Mouse (Mus musculus): ENCODE results near the gene Hipk2. TPM values are rescaled to one million over a fixed set of nuclear protein-coding genes. Genes with fewer than 3 reads are reported as not detected.

Gene Hipk2
- polyA plus RNA-seq, 1 experiment from 2014 or later, result 12.0 TPM

DNA sequence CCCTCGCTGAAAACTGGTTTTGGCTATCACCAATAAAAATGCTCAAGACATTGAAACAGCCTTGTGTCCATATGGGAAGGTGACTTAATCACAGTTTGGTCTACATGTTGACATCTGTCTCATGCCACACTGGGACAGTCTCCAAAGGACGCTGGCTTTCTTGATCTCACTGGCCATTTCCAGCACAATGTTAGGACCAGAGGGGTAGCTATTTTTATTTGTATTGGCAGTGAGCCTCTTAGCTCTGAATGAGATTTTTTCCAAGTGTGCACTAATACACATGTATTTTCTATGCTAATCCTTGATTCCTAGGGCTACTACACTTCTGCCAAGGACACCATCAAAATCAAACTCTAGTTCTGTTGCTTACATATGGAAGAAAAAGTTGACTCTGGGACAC is 120.8 kb downstream of the Hipk2 start:
- no peak for ATAC-seq
- no peak for TF ChIP-seq CTCF (IDR thresholded peaks at IDR 0.05; ENCODE audit: low read depth)
- Histone ChIP-seq H3K4me2 (replicated peaks; ENCODE audit: low read depth) (no peak overlapping the region), H3K9me3 (ENCODE audit: control insufficient read depth) (no peaks in the 10 kb centered on the region), H3K9ac (ENCODE audit: low read depth, low read length) (no peak overlapping the region), H3K27ac (ENCODE audit: low read depth, low read length) (no peak overlapping the region), H3K27me3 (replicated peaks; ENCODE audit: control insufficient read depth, insufficient read depth, low read length) (no peaks in the 10 kb centered on the region), H3K4me3 (ENCODE audit: low read depth, low read length) (no peak overlapping the region), H3K4me1 (replicated peaks; ENCODE audit: control insufficient read depth, insufficient read depth, low read length) (peaks cover 10% of the 10 kb centered on the region; the same call in 1 of the 2 replicates), H3K36me3 (ENCODE audit: control insufficient read depth, insufficient read depth) (no peaks in the 10 kb centered on the region)
- 93% methylated on average over 2 of the region's 2 CpGs for WGBS

GRCm38 (mm10) chr6:38753729-38754128 is 122.2 kb downstream of the Hipk2 start:
- Histone ChIP-seq H3K9ac (ENCODE audit: low read depth, low read length) (no peak overlapping the region), H3K27me3 (replicated peaks; ENCODE audit: control insufficient read depth, insufficient read depth, low read length) (no peaks in the 10 kb centered on the region), H3K9me3 (ENCODE audit: control insufficient read depth) (no peaks in the 10 kb centered on the region), H3K36me3 (ENCODE audit: control insufficient read depth, insufficient read depth) (no peaks in the 10 kb centered on the region), H3K4me1 (replicated peaks; ENCODE audit: control insufficient read depth, insufficient read depth, low read length) (peaks cover 10% of the 10 kb centered on the region; the same call in 1 of the 2 replicates), H3K4me2 (replicated peaks; ENCODE audit: low read depth) (no peak overlapping the region), H3K4me3 (ENCODE audit: low read depth, low read length) (no peak overlapping the region), H3K27ac (ENCODE audit: low read depth, low read length) (no peak overlapping the region)
- 49% methylated on average over 2 of the region's 2 CpGs for WGBS
- peak; percentile 60; the same call in 1 of the 2 replicates for ATAC-seq
- no peak for TF ChIP-seq CTCF (IDR thresholded peaks at IDR 0.05; ENCODE audit: low read depth)

DNA sequence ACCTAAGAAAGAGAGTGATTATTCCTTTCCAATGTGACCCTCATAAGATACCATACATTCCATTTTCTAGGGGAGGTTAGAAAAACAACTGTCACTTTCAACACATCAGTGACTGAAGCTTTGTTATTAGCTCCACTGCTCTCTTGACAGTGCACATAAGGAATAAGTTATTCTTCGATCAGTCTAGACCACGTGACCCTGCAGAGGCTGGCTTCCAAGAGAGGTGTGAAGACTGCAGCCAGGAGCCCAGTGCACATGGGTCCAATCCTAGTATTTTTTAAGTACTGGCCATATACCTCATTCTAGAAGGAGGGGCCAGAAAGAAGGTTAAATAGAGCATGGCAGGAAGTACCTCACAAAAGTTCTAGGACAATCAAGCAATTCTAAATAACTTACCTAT is 122.9 kb downstream of the Hipk2 start:
- H3K36me3 ChIP-seq (ENCODE audit: control insufficient read depth, insufficient read depth), result no peaks in the 10 kb centered on the region
- peaks cover 10% of the 10 kb centered on the region; the same call in 1 of the 2 replicates for H3K4me1 ChIP-seq (replicated peaks; ENCODE audit: control insufficient read depth, insufficient read depth, low read length)
- ATAC-seq, result no peak
- no peak overlapping the region for H3K4me3 ChIP-seq (ENCODE audit: low read depth, low read length)
- 86% methylated on average over 2 of the region's 2 CpGs for WGBS
- no peak overlapping the region for H3K4me2 ChIP-seq (replicated peaks; ENCODE audit: low read depth)
- H3K27ac ChIP-seq (ENCODE audit: low read depth, low read length), result no peak overlapping the region
- no peaks in the 10 kb centered on the region for H3K9me3 ChIP-seq (ENCODE audit: control insufficient read depth)
- no peak for TF ChIP-seq CTCF (IDR thresholded peaks at IDR 0.05; ENCODE audit: low read depth)
- no peaks in the 10 kb centered on the region for H3K27me3 ChIP-seq (replicated peaks; ENCODE audit: control insufficient read depth, insufficient read depth, low read length)
- no peak overlapping the region for H3K9ac ChIP-seq (ENCODE audit: low read depth, low read length)

DNA sequence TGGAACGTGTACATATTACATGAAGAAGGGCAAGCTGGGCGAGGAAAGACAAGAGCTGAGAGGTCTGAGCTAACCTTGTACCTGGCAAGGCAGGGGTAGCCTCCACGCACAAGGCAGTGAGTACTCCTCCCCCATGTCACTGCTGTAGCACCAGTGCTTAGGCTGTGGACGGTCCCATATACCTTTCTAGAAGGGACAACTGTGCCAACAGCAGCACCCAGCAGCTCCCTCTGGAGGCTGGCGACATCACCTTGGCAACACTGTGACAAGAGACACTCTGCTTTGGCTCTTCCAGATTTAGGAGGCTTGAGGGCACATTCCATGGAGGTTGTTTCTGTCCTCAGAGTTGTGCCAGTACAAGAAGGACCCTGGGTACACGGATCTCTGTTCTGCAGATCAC is 123.5 kb downstream of the Hipk2 start:
- H3K9ac ChIP-seq (ENCODE audit: low read depth, low read length), result no peak overlapping the region
- H3K27ac ChIP-seq (ENCODE audit: low read depth, low read length), result no peak overlapping the region
- H3K4me1 ChIP-seq (replicated peaks; ENCODE audit: control insufficient read depth, insufficient read depth, low read length), result peaks cover 10% of the 10 kb centered on the region; the same call in 1 of the 2 replicates
- peak; percentile 40 for TF ChIP-seq CTCF (IDR thresholded peaks at IDR 0.05; ENCODE audit: low read depth)
- WGBS, result 85% methylated on average over 6 of the region's 6 CpGs
- H3K4me2 ChIP-seq (replicated peaks; ENCODE audit: low read depth), result no peak overlapping the region
- no peak for ATAC-seq
- H3K27me3 ChIP-seq (replicated peaks; ENCODE audit: control insufficient read depth, insufficient read depth, low read length), result no peaks in the 10 kb centered on the region
- H3K36me3 ChIP-seq (ENCODE audit: control insufficient read depth, insufficient read depth), result no peaks in the 10 kb centered on the region
- H3K4me3 ChIP-seq (ENCODE audit: low read depth, low read length), result no peak overlapping the region
- no peaks in the 10 kb centered on the region for H3K9me3 ChIP-seq (ENCODE audit: control insufficient read depth)

GRCm38 (mm10) chr6:38748037-38748436 is 127.9 kb downstream of the Hipk2 start:
- 90% methylated on average over 4 of the region's 4 CpGs for WGBS
- no peak for TF ChIP-seq CTCF (IDR thresholded peaks at IDR 0.05; ENCODE audit: low read depth)
- Histone ChIP-seq H3K27me3 (replicated peaks; ENCODE audit: control insufficient read depth, insufficient read depth, low read length) (no peaks in the 10 kb centered on the region), H3K4me3 (ENCODE audit: low read depth, low read length) (no peak overlapping the region), H3K4me1 (replicated peaks; ENCODE audit: control insufficient read depth, insufficient read depth, low read length) (no peaks in the 10 kb centered on the region), H3K36me3 (ENCODE audit: control insufficient read depth, insufficient read depth) (peaks cover 28% of the 10 kb centered on the region), H3K4me2 (replicated peaks; ENCODE audit: low read depth) (no peak overlapping the region), H3K9me3 (ENCODE audit: control insufficient read depth) (no peaks in the 10 kb centered on the region), H3K27ac (ENCODE audit: low read depth, low read length) (no peak overlapping the region), H3K9ac (ENCODE audit: low read depth, low read length) (no peak overlapping the region)
- no peak for ATAC-seq

- Histone ChIP-seq H3K4me2 (replicated peaks; ENCODE audit: low read depth) (no peak overlapping the region), H3K9ac (ENCODE audit: low read depth, low read length) (no peak overlapping the region), H3K36me3 (ENCODE audit: control insufficient read depth, insufficient read depth) (peaks cover 52% of the 10 kb centered on the region), H3K4me3 (ENCODE audit: low read depth, low read length) (no peak overlapping the region), H3K27ac (ENCODE audit: low read depth, low read length) (no peak overlapping the region), H3K4me1 (replicated peaks; ENCODE audit: control insufficient read depth, insufficient read depth, low read length) (no peaks in the 10 kb centered on the region), H3K9me3 (ENCODE audit: control insufficient read depth) (no peaks in the 10 kb centered on the region), H3K27me3 (replicated peaks; ENCODE audit: control insufficient read depth, insufficient read depth, low read length) (no peaks in the 10 kb centered on the region)
- 95% methylated on average over 7 of the region's 7 CpGs for WGBS
- ATAC-seq, result no peak
- TF ChIP-seq CTCF (IDR thresholded peaks at IDR 0.05; ENCODE audit: low read depth), result no peak
These were observed 132.6 kb downstream of the Hipk2 start for GRCm38 (mm10) chr6:38743351-38743750.

DNA sequence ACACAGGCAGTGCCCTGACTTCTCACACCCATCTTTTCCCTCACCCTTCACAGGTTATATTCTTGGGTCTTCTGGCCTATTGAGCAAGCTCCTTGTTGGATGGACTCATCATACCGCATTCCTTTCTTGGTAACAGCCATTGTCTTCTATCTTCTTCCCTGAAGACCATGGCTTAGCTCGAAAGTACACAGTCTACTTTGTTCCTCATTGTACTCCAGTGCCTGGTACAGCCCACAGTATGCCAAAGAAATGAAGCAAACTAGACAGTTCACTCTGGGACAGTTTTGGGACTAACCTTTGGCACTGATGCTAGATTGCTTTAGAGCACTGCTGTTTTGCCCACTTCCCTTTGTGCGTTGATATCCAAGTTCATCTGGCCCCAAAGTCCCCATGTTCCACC is 133.5 kb downstream of the Hipk2 start:
- H3K4me2 ChIP-seq (replicated peaks; ENCODE audit: low read depth), result no peak overlapping the region
- WGBS, result 89% methylated on average over 3 of the region's 3 CpGs

More for the DNA sequence above, 133.5 kb downstream of the Hipk2 start:
- Histone ChIP-seq H3K4me3 (ENCODE audit: low read depth, low read length) (no peak overlapping the region), H3K36me3 (ENCODE audit: control insufficient read depth, insufficient read depth) (peaks cover 56% of the 10 kb centered on the region), H3K27me3 (replicated peaks; ENCODE audit: control insufficient read depth, insufficient read depth, low read length) (no peaks in the 10 kb centered on the region), H3K9ac (ENCODE audit: low read depth, low read length) (no peak overlapping the region), H3K4me1 (replicated peaks; ENCODE audit: control insufficient read depth, insufficient read depth, low read length) (no peaks in the 10 kb centered on the region), H3K27ac (ENCODE audit: low read depth, low read length) (no peak overlapping the region), H3K9me3 (ENCODE audit: control insufficient read depth) (no peaks in the 10 kb centered on the region)
- TF ChIP-seq CTCF (IDR thresholded peaks at IDR 0.05; ENCODE audit: low read depth), result no peak
- ATAC-seq, result no peak

All from intestine, postnatal 0 days (tissue).